Mouse (Mus musculus) hindbrain, embryonic 16.5 days (tissue): ENCODE results near the gene Gm10944. TPM values are rescaled to one million over a fixed set of nuclear protein-coding genes. Genes with fewer than 3 reads are reported as not detected.
A peak's percentile ranks its signal among the peaks of the same experiment; 100 is the strongest.

Experiments
- ATAC-seq: fragments of 200-750 bp; cut with Nextera tagmentation; 2 replicates; pipeline ENCODE4 v1.8.0; 2017; ENCODE audit warnings: moderate TSS enrichment, moderate library complexity
- H3K27ac ChIP-seq: fragments of 300-500 bp; sonication (generic); 2 replicates; pipeline ENCODE4 v1.5.1; 2014; ENCODE audit warnings: low read depth, mild to moderate bottlenecking, control low read depth, low read length, moderate library complexity
- H3K27me3 ChIP-seq: fragments of 300-500 bp; sonication (generic); replicated peaks from 2 replicates; pipeline ENCODE4 v1.6.1; 2014; ENCODE audit warnings: low read length; ENCODE audit not compliant: control insufficient read depth, insufficient read depth
- H3K36me3 ChIP-seq: fragments of 300-500 bp; sonication (generic); 2 replicates; pipeline ENCODE4 v1.6.1; 2014; ENCODE audit warnings: mild to moderate bottlenecking, low read length, moderate library complexity, mixed read lengths; ENCODE audit not compliant: control insufficient read depth, insufficient read depth
- H3K4me1 ChIP-seq: fragments of 300-500 bp; sonication (generic); 2 replicates; pipeline ENCODE4 v1.6.1; 2014; ENCODE audit warnings: low read depth, low read length; ENCODE audit not compliant: control insufficient read depth, insufficient read depth
- H3K4me2 ChIP-seq: fragments of 300-500 bp; sonication (generic); 2 replicates; pipeline ENCODE4 v1.6.1; 2014; ENCODE audit warnings: mild to moderate bottlenecking, low read length, control low read depth, moderate library complexity
- H3K4me3 ChIP-seq: fragments of 300-500 bp; sonication (generic); 2 replicates; pipeline ENCODE4 v1.5.1; 2014; ENCODE audit warnings: mild to moderate bottlenecking, low read length, control low read depth, moderate library complexity
- H3K9ac ChIP-seq: fragments of 300-500 bp; sonication (generic); 2 replicates; pipeline ENCODE4 v1.6.1; 2014; ENCODE audit warnings: low read depth, mild to moderate bottlenecking, control low read depth, low read length, moderate library complexity
- H3K9me3 ChIP-seq: fragments of 300-500 bp; sonication (generic); 2 replicates; pipeline ENCODE4 v1.6.1; 2014; ENCODE audit warnings: mild to moderate bottlenecking, low read length, moderate library complexity; ENCODE audit not compliant: control insufficient read depth
- WGBS: fragments of 180-500 bp; shearing (Covaris S2); extraction: QIAGEN DNeasy Blood & Tissue Kit; methylation state at CpG from one replicate; pipeline ENCODE4 v1.1.7; 2014; 5-methylcytosine and 5-hydroxymethylcytosine counted together
- polyA plus RNA-seq: library from polyadenylated mRNA; unstranded; fragments of >200 nt; fragmentation: Nextera tagmentation; extraction: Ambion mirVana; gene quantifications from 2 replicates; pipeline ENCODE4 v1.2.1, GENCODE M21; 2015

Gene Gm10944
- polyA plus RNA-seq: not detected in 2 replicates

DNA sequence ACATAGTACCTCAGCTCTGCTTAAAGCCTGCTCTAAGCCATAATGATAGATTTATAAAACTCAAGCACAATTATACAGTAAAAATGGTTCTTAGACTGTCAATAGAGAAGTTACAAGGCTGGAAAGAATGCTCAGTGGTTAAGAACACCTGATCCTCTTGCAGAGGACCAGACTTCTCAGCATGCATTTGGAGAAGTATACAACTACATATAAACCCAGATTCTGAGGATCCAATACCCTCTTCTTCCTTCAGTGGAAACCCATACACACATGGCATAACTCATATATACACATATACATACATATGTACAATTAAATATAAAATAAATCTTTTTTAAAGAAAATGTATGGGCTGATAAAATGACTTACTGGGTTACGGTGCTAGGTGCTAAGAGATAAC, at the start of gene Gm10944:
Gene Gm10944, plus strand, starts transcription at position 301 of the 400 bp plus-strand sequence.
- Histone ChIP-seq H3K4me3 (no peak within 1 kb of the TSS), H3K4me1 (no peaks in the 10 kb centered on the region), H3K36me3 (no peaks in the 10 kb centered on the region), H3K27me3 (no peaks in the 10 kb centered on the region), H3K4me2 (no peak within 1 kb of the TSS), H3K27ac (no peak within 1 kb of the TSS), H3K9ac (no peak within 1 kb of the TSS), H3K9me3 (no peaks in the 10 kb centered on the region)
- 94% methylated on average over 1 of the region's 1 CpGs for WGBS
- no peak for ATAC-seq

- no peaks in the 10 kb centered on the region for H3K27me3 ChIP-seq
- no peaks in the 10 kb centered on the region for H3K9me3 ChIP-seq
- no peak overlapping the region for H3K4me2 ChIP-seq
- no peak overlapping the region for H3K27ac ChIP-seq
- no peaks in the 10 kb centered on the region for H3K4me1 ChIP-seq
- H3K4me3 ChIP-seq: no peak overlapping the region
- no peak for ATAC-seq
- H3K9ac ChIP-seq: no peak overlapping the region
- no peaks in the 10 kb centered on the region for H3K36me3 ChIP-seq
These were observed 25.2 kb upstream of the Gm10944 start for GRCm38 (mm10) chr10:10655991-10656390.

DNA sequence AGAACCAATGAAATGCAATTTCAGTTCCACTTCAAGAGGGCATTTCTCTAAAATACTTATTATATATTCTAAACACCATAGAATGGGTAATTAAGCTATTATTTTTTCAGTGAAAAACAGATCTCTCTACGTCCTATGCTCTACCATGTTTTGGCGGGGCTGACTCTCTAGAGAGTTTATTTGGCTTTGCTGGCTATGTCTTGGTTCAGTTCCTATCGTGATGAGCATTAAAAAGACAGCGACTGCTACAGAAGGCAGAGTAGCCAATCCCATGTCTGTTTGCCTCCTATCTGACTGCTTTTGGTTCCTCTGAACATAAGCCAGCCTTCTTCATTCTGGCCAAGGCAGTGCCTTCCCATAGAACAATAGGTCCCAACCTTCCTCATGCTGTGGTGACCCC, 24.5 kb upstream of the Gm10944 start:
- Histone ChIP-seq H3K4me3 (no peak overlapping the region), H3K4me2 (no peak overlapping the region), H3K27me3 (no peaks in the 10 kb centered on the region), H3K36me3 (no peaks in the 10 kb centered on the region), H3K9ac (no peak overlapping the region), H3K9me3 (no peaks in the 10 kb centered on the region), H3K27ac (no peak overlapping the region), H3K4me1 (no peaks in the 10 kb centered on the region)
- 78% methylated on average over 4 of the region's 4 CpGs for WGBS
- no peak for ATAC-seq

DNA sequence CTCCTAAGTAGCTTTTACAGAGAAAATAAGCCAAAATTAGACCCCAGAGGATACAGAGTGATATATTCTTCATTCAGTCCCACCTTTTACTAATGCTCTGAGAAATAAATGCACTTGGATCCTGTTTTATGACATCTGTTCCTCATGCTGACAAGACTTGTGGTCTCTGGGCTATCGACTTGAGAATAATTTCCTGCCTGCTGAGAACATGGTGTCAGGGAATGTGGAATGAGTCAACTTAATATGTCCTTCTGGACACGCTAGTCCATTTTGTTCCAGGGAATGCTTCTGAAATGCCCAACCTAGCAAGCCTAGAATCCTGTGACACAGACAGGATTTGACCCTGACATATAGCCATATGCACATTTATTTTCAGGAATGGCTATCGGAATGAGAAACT, 22.0 kb upstream of the Gm10944 start:
- no peaks in the 10 kb centered on the region for H3K4me1 ChIP-seq
- H3K4me2 ChIP-seq: no peak overlapping the region
- no peaks in the 10 kb centered on the region for H3K27me3 ChIP-seq
- no peak overlapping the region for H3K27ac ChIP-seq
- no peaks in the 10 kb centered on the region for H3K36me3 ChIP-seq
- no peak overlapping the region for H3K9ac ChIP-seq
- WGBS: 84% methylated on average over 3 of the region's 3 CpGs
- no peak for ATAC-seq
- H3K4me3 ChIP-seq: no peak overlapping the region
- H3K9me3 ChIP-seq: no peaks in the 10 kb centered on the region

GRCm38 (mm10) chr10:10659976-10660375, 21.2 kb upstream of the Gm10944 start:
- ATAC-seq: no peak
- 75% methylated on average over 3 of the region's 3 CpGs for WGBS

GRCm38 (mm10) chr10:10688907-10689667, 7.9 kb downstream of the Gm10944 start:
- Histone ChIP-seq H3K27me3 (no peaks in the 10 kb centered on the region), H3K9me3 (no peaks in the 10 kb centered on the region), H3K4me3 (peak overlapping the region; percentile 57), H3K36me3 (no peaks in the 10 kb centered on the region), H3K9ac (peak overlapping the region; percentile 68), H3K4me1 (peaks cover 5% of the 10 kb centered on the region; the same call in 1 of the 2 replicates), H3K4me2 (peak overlapping the region; percentile 96), H3K27ac (no peak overlapping the region)
- peak; percentile 82 for ATAC-seq
- WGBS: 3% methylated on average over 35 of the region's 35 CpGs

More at GRCm38 (mm10) chr10:10659976-10660375, 21.2 kb upstream of the Gm10944 start:
- Histone ChIP-seq H3K9ac (no peak overlapping the region), H3K27ac (no peak overlapping the region), H3K4me1 (no peaks in the 10 kb centered on the region), H3K4me2 (no peak overlapping the region), H3K9me3 (no peaks in the 10 kb centered on the region), H3K27me3 (no peaks in the 10 kb centered on the region), H3K36me3 (no peaks in the 10 kb centered on the region), H3K4me3 (no peak overlapping the region)

DNA sequence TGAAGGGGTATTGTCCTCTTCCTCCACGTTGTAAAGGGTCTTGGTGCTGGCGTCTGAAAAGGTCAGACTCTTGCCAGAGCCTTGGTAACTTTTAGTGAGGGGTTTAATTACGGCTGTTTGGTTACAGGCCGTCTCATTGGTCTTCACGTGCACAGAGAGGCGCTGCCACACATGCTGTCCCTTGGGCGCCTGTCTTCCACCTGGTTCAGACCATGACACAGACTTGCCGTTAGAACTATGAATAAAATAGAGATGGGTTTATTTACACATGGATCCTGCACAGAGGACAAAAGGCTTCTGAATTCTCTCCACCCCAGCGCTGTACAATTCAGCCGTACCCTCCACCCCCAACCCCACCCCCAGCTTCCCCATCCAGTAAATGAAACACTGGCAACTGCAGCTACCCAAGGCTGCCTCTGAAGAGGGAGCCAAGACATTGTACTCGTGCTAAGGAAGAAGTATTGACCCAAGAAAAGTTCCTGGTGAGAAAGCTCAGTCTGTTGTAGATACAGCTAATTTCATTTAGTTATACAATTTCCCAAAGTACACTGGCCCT, 8.6 kb downstream of the Gm10944 start:
- Histone ChIP-seq H3K9me3 (no peaks in the 10 kb centered on the region), H3K4me3 (peak overlapping the region; percentile 57), H3K36me3 (no peaks in the 10 kb centered on the region), H3K27me3 (no peaks in the 10 kb centered on the region), H3K27ac (no peak overlapping the region), H3K4me2 (peak overlapping the region; percentile 96), H3K9ac (peak overlapping the region; percentile 68), H3K4me1 (peaks cover 5% of the 10 kb centered on the region; the same call in 1 of the 2 replicates)
- 9% methylated on average over 11 of the region's 11 CpGs for WGBS
- peak; percentile 73 for ATAC-seq

- no peak overlapping the region for H3K9ac ChIP-seq
- no peak for ATAC-seq
- no peaks in the 10 kb centered on the region for H3K4me1 ChIP-seq
- H3K9me3 ChIP-seq: no peaks in the 10 kb centered on the region
- H3K36me3 ChIP-seq: no peaks in the 10 kb centered on the region
- 75% methylated on average over 6 of the region's 6 CpGs for WGBS
- H3K4me3 ChIP-seq: no peak overlapping the region
- H3K4me2 ChIP-seq: no peak overlapping the region
- no peak overlapping the region for H3K27ac ChIP-seq
- H3K27me3 ChIP-seq: no peaks in the 10 kb centered on the region
These were observed 16.3 kb downstream of the Gm10944 start for GRCm38 (mm10) chr10:10697497-10697896.

DNA sequence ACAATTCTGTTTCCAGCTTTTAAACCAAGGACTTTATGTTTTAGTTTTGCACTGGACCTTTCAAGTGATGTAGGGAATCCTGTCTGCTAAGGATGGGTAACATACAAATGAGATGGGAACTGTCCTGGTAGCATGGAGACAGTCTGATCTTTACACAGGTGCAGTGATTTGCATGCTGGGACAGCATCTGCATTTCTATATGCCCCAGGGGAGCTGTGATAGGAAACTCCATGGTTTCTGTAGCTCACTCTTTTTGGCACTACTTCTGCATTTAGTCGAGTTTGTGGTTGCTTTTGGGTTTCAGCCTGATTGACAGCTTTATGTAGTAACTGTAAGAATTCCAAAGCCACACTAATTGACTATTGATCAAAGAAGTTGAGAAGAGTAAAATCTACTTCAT, 19.8 kb downstream of the Gm10944 start:
- Histone ChIP-seq H3K9me3 (no peaks in the 10 kb centered on the region), H3K9ac (no peak overlapping the region), H3K4me1 (no peaks in the 10 kb centered on the region), H3K27me3 (no peaks in the 10 kb centered on the region), H3K36me3 (no peaks in the 10 kb centered on the region), H3K4me2 (no peak overlapping the region), H3K27ac (no peak overlapping the region), H3K4me3 (no peak overlapping the region)
- ATAC-seq: no peak
- WGBS: 63% methylated on average over 1 of the region's 1 CpGs
